Mouse (Mus musculus) 3134 (cell line): ENCODE results near the gene Plekhs1.
"Not testable (repeated sequence)": the region's sequence is repeated elsewhere in the genome, so short reads cannot be mapped to it uniquely, and the experiment has no call there.

Source experiments
- DNase-seq: peaks from one replicate; pipeline ENCODE4 v3.0.0-alpha.2; 2011; ENCODE audit warnings: low spot score; ENCODE audit not compliant: insufficient read length; ENCODE audit errors: extremely low read depth

Gene Plekhs1

DNA sequence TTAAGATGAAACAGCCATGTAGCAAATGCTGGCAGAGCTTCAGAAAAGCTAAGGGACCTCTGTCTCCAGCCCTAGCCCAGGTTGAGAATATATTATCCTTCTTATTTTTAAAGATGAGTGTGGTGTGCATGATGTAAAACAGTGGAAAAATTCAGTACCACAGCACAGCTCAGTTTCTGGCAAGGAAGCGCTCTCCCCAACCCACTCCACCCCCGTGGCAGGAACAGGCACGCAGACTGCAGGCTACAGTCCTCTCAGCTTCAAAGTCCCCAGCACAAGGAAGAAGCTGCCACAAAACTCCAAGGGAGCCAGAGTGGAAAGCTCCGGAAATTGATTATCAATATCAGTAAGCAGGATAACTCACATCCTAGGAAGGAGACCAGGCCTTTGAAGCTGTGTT is 49.8 kb downstream of the Plekhs1 start:
- not testable (repeated sequence) for DNase-seq

DNA sequence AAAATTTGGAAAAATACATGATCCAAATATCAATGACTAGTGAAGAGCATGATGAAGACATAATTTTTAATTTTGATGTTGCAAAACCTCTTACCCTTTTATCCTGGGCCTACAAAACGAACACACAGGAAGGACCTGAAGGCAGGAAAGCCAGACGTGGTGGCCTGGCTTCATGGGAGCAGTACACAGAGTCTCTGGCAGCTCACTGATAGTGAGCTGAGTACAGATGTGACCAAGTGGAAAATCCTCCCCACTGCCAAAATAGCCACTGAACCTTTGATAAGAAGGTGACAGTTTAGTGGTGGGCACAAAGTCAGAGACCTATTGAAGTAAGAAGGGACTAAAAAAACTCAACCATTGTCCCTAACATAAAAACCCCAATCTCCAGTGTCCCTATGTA is 52.1 kb downstream of the Plekhs1 start:
- not testable (repeated sequence) for DNase-seq

DNA sequence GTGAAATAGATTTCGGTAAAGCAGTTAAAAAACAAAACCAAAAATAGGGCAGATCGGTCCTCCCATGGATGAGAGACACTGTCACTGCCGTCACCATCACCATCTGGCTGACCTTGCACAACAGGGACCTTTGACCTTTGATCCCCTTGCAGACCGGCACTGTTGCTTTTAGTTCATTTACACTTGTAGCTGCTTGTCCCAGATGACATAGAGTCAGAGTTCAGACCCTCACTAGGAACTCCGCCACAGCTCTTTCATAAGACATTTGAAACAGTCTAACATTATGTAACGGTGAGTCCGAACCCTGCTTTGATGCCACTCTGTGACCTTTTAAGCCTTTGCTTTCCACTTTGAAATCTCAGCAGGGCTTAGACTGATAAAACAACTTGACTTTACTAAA is 58.0 kb downstream of the Plekhs1 start:
- not testable (repeated sequence) for DNase-seq

DNA sequence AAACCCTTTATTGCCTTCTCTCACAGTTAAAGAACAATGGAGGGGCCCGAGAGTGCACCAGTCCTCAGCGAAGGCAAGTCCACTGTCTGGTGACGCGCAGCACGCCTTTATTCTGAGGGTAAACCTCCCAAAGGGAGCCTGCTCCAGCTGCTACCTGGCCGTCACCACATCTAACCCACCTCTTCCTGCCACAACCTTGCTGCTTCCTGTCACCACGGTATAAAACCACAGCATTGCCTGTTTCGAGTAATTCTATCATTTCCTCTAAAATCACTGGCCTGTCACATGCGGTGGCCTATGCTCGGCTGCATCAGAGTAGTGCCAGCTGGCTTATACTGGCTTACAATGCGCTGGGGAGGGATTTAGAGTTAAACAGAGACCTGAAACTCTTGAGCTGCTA is 69.1 kb downstream of the Plekhs1 start:
- not testable (repeated sequence) for DNase-seq

DNA sequence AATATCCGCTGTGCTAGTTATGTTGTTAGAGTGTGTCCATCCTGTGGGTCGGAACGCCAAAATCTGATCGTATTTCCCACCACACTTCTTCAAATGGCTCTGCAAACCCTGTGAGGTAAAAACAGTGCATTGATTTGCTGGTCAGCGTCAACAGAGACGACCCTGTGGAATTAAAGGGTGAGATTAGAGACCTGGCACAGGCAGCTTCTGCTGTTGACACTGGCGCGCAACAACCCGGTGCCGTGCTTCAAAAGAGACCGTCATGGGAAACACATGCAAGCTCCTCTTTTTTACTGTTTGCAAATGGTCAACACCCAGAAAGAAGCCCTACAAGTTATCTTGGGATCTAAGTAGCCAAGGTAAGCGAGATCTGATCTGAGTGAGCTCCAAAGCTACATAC is 69.8 kb downstream of the Plekhs1 start:
- DNase-seq, result no peak

DNA sequence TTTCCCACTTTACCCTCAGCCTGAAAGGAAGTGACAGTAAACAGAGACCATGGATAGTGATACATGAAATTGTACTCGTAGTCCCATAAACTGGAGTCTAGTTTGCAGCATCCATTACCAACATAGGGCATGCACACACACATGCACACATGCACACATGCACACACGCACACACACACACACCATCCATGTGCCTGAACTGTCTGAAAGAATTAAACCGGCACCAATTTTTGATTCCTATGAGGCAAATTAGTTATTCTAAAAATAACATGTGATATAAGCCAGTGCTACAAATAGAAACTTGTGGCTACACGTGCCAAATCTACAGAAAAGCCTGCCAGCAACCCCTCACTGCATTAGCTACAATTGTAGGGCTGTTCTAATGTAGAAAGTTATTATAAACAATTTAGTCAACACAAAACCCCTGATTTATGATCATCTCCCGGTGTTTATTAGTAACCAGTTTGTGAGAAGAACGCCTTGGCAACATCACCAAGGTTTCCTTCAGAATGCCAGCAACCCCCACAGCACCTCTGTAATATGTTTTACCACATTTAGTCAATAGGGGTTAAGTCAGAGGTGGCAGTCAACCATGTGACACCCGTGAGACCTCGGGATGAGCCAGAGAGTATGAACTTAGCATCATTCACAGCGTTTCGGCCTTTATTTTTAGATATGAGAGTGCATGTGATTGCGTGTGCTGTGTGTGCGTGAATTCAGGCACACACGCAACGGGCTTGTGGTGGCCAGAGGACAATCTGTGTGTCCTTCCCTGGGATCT is 72.0 kb downstream of the Plekhs1 start:
- DNase-seq, result no peak

DNA sequence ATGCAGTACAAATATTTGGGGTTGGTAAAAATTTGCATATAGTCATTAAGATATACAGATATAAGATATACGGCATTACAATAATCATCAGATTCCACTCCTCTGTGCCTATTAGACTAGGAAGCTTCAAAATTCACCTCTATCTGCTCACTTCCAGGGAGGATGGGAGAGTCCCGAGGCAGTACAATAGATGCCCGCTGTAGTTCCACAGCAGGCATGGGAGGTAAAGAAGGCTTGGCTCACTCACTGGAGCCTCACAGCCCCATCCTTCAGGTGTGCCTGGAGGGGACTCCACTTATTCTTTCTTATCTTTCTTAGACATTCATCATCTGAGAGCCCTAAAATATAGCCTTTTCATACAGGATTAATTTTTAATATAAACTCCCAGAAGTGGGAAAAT is 72.9 kb downstream of the Plekhs1 start:
- no peak for DNase-seq

DNA sequence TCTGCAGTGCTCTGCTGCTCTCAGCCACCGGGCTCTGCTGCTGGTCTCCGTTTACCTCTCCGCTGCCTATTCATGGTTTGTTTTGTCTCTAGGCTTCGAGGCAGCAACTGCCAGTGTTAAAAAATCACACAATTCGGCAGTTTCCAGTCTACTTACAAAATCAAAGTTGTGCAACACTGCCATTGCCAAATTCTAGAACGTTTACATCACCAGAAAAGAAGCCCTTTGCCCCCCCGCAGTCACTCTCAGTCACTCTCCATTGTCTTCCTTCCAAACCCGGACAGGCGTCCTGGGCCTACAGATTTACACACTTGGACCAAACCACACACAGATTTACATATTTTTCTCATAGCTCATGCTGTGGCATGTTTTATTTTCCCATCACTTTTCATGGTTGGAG is 73.6 kb downstream of the Plekhs1 start:
- no peak for DNase-seq

DNA sequence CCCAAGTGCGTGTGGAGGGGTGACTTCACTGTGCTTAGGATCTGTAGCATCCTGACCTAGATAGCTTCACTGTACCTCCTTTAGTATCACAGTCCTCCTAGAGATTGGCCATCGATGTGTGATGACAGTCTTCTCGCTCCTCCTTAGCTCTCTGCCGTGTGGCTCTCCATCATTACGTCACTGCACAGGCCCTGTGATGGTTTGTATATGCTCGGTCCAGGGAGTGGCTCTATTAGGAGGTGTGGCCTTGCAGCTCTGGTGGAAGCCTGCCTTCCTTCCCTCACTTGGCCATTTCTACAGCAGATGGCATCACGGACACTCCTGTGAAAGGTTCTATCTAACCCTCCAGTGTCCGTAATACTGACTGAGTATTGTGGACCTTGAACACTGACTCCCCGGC is 74.3 kb downstream of the Plekhs1 start:
- no peak for DNase-seq
